Mouse (Mus musculus) adrenal gland, adult 8-10 months (tissue): ENCODE measurements at regions not wholly inside any gene's neighbourhood (a gene's known extent, or its start where the extent isn't known, plus 50 kb on each side); places are given as distances from the start of the nearest gene placed in this dataset.
"Not testable (repeated sequence)": the region's sequence is repeated elsewhere in the genome, so short reads cannot be mapped to it uniquely, and the experiment has no call there.

ENCODE experiments used
- DNase-seq: peaks from one replicate; pipeline ENCODE4 v3.0.0; 2022

- no peak for DNase-seq
Observed at GRCm38 (mm10) chr5:148700240-148700639, 147.7 kb upstream of the Ubl3 start.

DNA sequence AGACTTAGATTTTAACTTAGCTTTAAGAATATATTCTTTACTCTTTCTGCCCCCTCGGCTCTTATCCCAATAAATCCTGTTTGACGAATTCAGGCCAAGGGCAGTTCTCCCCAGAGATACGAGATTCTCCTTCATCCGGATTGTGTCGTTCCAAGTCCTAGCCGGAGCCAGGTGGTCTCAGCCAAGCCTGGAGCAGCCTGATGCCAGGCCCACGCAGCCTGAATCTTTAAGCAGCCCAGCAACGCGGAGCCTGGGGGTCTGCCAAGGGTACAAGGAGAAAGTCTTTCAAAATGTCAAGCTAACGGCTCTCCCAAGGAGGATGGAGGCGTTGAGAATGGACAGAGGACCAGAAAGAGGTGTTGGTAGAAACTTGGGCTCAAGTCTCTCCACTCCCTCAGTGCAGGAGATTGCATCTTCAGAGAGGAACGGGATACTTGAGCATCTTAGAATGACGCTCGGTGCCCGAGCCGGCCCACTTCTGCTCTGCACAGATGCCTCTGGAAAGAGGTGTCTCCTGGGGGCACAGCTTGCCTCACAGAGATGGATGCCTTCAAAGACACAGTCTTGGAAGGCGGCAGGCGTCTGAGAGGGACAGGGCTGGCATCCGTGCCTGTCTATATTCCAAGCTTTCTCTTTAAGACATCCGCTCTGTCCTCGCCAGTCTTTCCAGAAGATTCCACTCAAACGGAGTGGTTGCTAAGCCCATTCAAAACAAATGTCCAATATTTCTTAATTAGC is 145.2 kb upstream of the Ubl3 start:
- DNase-seq = peak; percentile 25

GRCm38 (mm10) chr5:148694352-148694751 is 141.8 kb upstream of the Ubl3 start:
- no peak for DNase-seq

- no peak for DNase-seq
Observed at GRCm38 (mm10) chr5:148691486-148691885, 138.9 kb upstream of the Ubl3 start.

- DNase-seq = no peak
Observed at GRCm38 (mm10) chr5:148690823-148691197, 138.2 kb upstream of the Ubl3 start.

DNA sequence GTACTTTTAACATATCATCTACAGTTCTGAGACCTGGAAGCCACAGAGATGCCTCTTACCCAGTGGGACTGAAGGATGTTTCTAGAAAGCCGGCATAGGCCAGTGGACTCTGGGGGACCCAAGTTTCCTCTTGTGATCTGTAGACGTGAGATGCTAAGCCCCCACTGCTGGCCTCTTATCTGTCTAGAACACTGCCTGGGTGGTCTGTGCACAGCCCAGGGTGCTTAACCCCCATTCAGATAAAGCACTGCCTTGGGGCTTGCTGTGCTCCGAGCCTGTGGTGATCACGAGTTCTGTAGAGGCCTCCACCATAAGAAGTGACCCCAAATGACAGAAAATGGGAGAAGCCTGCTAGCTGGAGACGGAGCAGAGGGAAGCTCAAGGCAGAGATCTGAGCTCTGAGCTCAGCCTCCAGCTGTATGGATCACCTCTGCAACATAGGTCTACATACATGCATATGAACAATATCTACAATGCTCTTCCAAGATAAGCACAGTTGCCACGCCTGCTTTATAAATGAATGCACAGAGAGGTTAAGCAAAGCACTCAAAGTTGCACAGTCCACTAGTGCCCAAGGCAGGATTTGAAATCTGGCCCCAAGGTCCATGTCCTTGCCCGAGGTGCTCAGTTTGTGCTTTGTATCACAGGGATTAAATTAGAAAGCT is 137.7 kb upstream of the Ubl3 start:
- DNase-seq = no peak

DNA sequence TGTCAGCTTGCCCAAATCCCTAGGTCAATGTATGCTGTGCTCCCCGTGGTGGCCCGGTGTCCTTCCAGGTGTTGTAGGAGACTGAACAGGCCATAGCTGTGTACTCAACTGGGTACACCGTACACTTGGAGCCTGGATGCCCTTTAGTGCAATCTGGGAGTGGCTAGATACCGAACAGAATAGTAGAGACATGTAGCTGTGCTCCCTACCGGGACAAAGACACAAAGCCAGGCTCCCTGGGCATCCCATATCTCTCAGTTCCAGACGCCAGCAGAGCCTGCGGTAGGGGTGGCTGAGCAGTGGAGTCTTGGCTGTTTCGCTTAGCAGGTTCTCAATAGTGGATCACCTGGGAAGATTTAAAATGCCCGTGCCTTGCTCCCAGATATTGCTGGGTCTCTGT is 136.7 kb upstream of the Ubl3 start:
- no peak for DNase-seq

- DNase-seq = no peak
Observed at GRCm38 (mm10) chr5:148688501-148688900, 135.9 kb upstream of the Ubl3 start.

- no peak for DNase-seq
Observed at GRCm38 (mm10) chr5:148687827-148688226, 135.2 kb upstream of the Ubl3 start.

GRCm38 (mm10) chr5:148684216-148684615 is 131.6 kb upstream of the Ubl3 start:
- DNase-seq = no peak

DNA sequence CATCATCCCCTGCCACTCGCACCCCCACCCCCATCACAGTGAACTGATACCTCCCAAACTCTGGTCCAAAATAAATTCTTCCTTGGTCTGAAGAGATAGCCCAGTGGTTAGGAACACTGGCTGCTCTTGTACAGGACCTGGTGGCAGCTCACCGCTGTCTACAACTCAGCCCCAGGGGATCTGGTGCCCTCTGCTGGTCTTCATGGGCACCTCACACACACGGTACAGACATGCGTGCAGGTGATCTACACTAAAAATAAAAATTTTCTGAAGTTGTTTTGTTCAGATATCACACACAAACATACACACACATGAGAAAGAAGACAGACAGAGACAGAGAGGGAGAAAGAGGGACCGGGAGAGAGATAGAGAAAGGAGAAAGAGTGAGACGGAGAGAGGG is 130.0 kb upstream of the Ubl3 start:
- no peak for DNase-seq

DNA sequence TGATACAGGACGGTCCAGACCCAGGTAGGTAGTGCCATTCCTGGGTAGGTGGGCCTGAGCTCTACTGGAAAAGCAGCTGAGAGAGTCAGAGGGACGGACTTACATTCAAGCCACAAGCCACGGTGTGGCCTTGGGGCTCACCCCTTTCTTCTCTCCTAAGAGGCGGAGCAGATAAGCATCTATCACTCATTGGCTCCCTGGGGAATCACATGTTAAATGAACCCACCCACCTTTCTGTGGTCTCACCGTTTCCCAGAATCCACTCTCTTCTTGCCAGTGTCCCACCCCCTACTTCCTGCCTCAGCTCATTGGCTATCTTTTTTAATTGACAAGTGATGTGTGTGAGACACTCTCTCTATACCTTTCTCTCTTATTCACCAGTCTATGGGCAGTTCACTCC is 127.8 kb upstream of the Ubl3 start:
- DNase-seq = no peak

GRCm38 (mm10) chr5:148679586-148679985 is 127.0 kb upstream of the Ubl3 start:
- no peak for DNase-seq

DNA sequence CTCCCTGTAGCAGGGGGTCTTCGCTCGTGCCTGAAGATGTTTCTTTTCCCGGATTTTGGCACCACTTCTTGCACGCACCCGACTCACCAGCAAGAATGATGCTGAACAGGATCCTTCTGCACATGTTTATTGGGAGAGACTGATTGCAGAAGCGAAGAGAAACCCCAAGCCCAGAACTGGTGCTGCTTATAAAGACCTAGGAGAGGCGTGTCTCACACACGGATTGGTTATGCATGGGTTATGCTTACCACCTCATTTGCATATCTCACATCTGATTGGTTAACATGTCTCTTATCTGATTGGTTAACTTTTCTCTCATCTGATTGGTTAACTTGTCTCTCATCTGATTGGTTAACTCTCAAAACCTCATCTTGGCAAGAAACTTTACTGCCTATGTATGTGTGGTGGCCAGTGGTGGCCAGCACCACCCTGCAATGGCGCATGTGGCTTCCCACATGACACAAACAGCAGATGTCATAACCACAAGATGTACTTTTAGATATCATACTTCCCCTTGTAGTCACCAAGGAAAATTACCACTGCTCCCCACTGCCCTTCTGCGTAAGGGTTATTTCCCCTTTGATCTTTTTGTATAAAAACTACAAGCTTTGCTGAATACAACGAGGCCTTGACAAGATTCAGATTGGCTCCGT is 125.8 kb upstream of the Ubl3 start:
- not testable (repeated sequence) for DNase-seq

- DNase-seq = no peak
Observed at GRCm38 (mm10) chr5:148674281-148674680, 121.7 kb upstream of the Ubl3 start.

DNA sequence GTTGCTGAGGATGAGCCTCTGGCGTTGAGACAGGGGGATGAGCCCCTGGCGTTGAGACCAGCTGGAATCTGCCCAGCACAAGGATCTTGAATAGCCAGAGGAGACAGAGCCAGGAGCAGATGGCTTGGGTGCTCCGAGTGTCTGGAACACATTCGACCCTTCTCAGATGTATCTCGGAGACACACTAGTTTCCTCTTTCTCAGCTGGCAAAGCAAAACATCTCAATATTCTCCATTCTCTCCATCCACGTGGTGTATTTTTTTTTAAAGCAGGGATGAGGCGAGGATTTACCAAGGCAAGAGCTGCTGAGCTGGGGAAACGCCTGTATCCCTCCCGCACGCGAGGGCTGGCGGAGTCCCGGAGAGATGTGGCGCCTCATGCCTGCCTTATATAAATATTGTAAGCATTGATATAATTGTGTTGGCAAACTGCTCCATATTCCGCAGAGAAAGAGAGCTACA is 109.7 kb upstream of the Ubl3 start:
- DNase-seq = no peak

- DNase-seq = no peak
Observed at GRCm38 (mm10) chr5:148661120-148661519, 108.5 kb upstream of the Ubl3 start.

DNA sequence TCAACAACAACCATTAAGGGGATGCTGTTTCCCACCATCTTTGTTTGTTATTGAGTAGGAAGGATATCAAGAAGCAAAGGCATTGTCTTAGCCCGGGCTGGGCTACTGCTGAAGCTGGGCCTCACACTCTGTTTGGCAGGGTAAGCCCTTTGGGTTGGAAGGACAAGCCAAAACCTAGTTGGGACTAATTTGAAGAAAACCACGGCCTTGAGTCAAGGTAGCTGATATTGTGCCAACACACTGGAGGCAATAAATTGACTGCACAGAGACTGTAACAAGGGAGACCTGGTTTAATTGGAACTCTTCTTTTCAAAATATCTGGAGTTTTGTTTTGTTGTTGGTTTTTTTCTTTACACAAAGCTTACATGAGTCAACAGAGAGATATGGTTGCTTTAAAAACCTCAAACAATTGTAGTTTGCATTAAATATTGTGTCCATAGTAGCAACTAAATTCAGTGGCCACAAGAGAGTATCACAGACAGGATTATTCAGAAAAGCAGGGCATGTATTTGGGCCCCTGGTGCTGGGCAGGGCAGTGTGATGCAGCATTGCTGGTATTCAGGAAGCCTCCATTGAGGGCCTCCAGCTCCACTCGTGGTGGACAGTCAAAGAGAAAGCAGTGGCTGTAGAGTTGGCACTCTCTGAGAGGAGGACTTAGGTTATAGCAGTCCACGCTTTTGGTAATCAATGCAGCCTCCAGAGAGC is 105.5 kb upstream of the Ubl3 start:
- DNase-seq = peak; percentile 67

GRCm38 (mm10) chr5:148652525-148653243 is 100.1 kb upstream of the Ubl3 start:
- no peak for DNase-seq

DNA sequence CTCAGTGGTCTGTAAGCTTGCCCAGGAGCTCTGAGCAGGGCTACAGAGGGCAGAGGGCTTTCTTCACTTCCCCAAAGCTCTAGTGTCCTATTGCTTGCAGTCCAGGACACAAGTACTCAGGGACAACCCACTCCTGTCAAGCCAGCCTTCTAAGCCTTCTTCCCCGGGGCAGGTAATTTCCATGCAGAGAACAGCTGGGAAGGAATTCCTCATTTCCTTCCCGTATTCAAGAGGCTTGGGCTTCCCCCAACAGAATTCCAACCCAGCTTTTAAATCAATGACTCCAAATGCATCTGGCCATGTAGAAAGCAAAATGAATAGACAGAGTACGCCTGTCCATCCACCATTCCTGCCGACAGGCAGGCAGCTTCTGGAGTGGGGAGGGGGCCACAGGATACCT is 99.1 kb upstream of the Ubl3 start:
- no peak for DNase-seq

DNA sequence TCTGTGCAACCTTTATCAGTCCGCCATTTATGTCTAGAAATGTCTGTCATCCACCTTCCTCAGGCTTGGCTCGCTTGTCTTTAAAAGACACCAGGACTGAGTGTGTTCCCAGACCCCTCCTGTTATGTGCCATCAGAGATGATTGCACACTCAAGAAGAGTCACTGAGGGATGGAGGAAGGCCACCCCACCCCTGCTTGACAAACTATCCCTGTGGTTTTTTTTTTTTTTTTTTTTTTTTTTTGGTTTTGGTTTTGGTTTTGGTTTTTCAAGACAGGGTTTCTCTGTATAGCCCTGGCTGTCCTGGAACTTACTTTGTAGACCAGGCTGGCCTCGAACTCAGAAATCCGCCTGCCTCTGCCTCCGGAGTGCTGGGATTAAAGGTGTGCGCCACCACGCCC is 97.0 kb upstream of the Ubl3 start:
- not testable (repeated sequence) for DNase-seq

- DNase-seq = no peak
Observed at GRCm38 (mm10) chr5:148649123-148649522, 96.5 kb upstream of the Ubl3 start.
